Mouse (Mus musculus) hindbrain, embryonic 12.5 days (tissue): ENCODE measurements at regions not wholly inside any gene's neighbourhood (a gene's known extent, or its start where the extent isn't known, plus 50 kb on each side); places are given as distances from the start of the nearest gene placed in this dataset.
A peak's percentile ranks its signal among the peaks of the same experiment; 100 is the strongest.

Source experiments
- ATAC-seq: fragments of 200-750 bp; cut with Nextera tagmentation; 2 replicates; pipeline ENCODE4 v1.8.0; 2017; ENCODE audit warnings: moderate TSS enrichment; ENCODE audit not compliant: low FRiP score
- H3K27ac ChIP-seq: fragments of 300-500 bp; sonication (generic); 2 replicates; pipeline ENCODE4 v1.5.1; 2016; ENCODE audit warnings: mild to moderate bottlenecking
- H3K27me3 ChIP-seq: fragments of 300-500 bp; sonication (generic); 2 replicates; pipeline ENCODE4 v1.6.1; 2016; ENCODE audit warnings: mild to moderate bottlenecking
- H3K36me3 ChIP-seq: fragments of 300-500 bp; sonication (generic); 2 replicates; pipeline ENCODE4 v1.6.1; 2016; ENCODE audit warnings: mild to moderate bottlenecking
- H3K4me1 ChIP-seq: fragments of 300-500 bp; sonication (generic); 2 replicates; pipeline ENCODE4 v1.6.1; 2016
- H3K4me2 ChIP-seq: fragments of 300-500 bp; sonication (generic); replicated peaks from 2 replicates; pipeline ENCODE4 v1.6.1; 2016; ENCODE audit warnings: mild to moderate bottlenecking
- H3K4me3 ChIP-seq: fragments of 300-500 bp; sonication (generic); 2 replicates; pipeline ENCODE4 v1.5.1; 2016; ENCODE audit warnings: mild to moderate bottlenecking
- H3K9ac ChIP-seq: fragments of 300-500 bp; sonication (generic); 2 replicates; pipeline ENCODE4 v1.6.1; 2016; ENCODE audit warnings: mild to moderate bottlenecking, moderate library complexity
- H3K9me3 ChIP-seq: fragments of 300-500 bp; sonication (generic); replicated peaks from 2 replicates; pipeline ENCODE4 v1.6.1; 2016; ENCODE audit warnings: mild to moderate bottlenecking
- WGBS: fragments of 180-500 bp; shearing (Covaris S2); methylation state at CpG from one replicate; pipeline ENCODE4 v1.1.7; 2016; 5-methylcytosine and 5-hydroxymethylcytosine counted together

DNA sequence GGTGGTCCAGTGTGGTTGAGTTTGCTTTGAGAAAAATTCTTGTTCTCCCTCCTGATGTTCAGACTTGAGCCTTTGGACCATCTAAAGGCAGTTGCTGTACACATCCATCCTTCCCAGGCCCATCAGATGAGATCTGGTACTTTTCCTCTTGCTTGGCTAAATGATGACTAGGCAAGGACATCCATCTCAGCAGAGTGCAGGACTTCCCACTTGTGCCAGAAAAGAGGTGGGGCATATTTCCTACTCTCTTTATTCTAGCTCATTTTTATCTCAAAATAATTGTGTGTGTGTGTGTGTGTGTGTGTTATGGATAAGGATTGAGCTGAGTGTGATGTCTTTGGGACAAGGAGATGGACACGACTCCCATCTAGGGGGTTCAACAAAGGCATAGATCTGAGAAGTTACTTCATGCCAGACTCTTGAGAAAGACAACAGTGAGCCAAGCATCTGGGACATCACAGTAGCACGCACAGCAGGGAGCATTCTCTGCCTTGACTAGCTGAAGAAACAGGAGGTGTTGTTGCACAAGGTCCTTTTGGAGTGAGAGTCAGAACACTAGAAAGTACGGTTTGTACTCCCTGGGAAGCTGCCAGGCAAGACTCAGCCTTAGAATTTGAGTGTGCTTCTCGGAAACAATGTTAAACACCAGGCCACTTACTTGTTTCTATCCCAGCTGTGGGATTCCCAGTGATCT, 177.8 kb upstream of the Tgfbr2 start:
- 77% methylated on average over 4 of the region's 4 CpGs for WGBS

DNA sequence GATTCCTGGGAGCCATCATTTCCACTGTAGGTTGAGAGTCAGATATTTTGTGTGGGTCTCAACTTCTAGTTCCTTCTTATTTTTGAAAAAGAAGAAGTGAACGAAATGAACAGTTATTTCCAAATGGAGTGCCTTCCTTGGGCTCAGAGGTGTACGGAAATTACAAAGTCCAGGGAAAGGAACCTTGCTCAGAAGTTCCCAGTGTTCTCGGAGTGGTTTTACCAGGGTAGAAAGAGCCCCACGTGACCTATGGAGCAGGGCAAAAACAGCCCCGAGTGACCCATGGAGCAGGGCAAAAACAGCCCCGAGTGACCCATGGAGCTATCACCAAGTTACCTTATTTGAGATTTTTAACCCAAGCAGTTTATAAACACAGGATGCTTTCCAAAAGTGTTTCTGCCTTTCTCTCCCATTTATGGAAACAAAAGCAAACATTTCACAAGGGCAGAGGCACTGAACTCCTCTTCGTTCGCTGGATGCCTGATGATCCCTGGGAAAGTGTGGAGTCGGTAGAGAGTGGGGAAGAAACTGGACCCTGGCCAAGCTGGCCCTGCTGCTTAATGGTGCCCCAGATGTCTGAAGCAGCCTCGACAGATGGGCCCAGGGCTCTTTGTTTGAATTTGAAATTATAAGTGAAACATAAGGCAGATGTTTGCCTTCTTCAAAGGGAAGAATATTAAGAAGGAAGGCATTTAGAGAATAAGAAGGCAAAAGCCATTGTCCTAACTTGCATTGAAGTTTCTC, 175.8 kb upstream of the Tgfbr2 start:
- Histone ChIP-seq H3K27ac (peak overlapping the region; percentile 57), H3K9ac (no peak overlapping the region), H3K9me3 (no peaks in the 10 kb centered on the region), H3K4me3 (no peak overlapping the region), H3K4me2 (no peak overlapping the region), H3K27me3 (no peaks in the 10 kb centered on the region), H3K4me1 (0 out of 2 replicates have a peak, but pooled peaks cover 3% of the 10 kb centered on the region), H3K36me3 (no peaks in the 10 kb centered on the region)
- ATAC-seq: no peak
- WGBS: 72% methylated on average over 10 of the region's 10 CpGs

More for the DNA sequence above, 177.8 kb upstream of the Tgfbr2 start:
- H3K4me2 ChIP-seq: no peak overlapping the region
- H3K27me3 ChIP-seq: no peaks in the 10 kb centered on the region
- H3K4me1 ChIP-seq: 0 out of 2 replicates have a peak, but pooled peaks cover 3% of the 10 kb centered on the region
- H3K36me3 ChIP-seq: no peaks in the 10 kb centered on the region
- H3K9ac ChIP-seq: no peak overlapping the region
- H3K4me3 ChIP-seq: no peak overlapping the region
- no peak for ATAC-seq
- peak overlapping the region; percentile 17; the same call in 1 of the 2 replicates for H3K27ac ChIP-seq
- no peaks in the 10 kb centered on the region for H3K9me3 ChIP-seq

DNA sequence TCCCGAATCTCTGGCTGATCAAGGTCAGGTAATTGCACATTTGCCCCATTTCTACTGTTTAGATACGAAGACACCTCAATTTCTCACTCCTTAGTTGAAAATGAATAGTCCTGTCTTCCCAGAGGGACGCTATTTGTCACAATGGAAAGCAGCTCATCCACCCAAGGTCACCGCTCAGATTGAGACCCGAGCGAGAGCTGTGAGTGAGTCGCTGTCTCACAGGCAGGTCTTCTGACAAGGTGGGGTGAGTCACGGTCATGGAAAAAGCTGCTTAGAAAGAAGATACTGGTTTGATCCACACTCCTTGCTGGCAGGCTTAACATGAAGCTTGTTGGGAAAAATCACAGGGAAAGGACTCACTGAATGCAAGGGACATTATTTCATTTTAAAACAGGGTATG, 171.9 kb upstream of the Tgfbr2 start:
- Histone ChIP-seq H3K4me3 (no peak overlapping the region), H3K27me3 (no peaks in the 10 kb centered on the region), H3K4me1 (0 out of 2 replicates have a peak, but pooled peaks cover 3% of the 10 kb centered on the region), H3K4me2 (no peak overlapping the region), H3K9ac (no peak overlapping the region), H3K9me3 (no peaks in the 10 kb centered on the region), H3K27ac (no peak overlapping the region), H3K36me3 (no peaks in the 10 kb centered on the region)
- 86% methylated on average over 8 of the region's 8 CpGs for WGBS
- ATAC-seq: no peak

GRCm38 (mm10) chr9:116346495-116346894, 171.3 kb upstream of the Tgfbr2 start:
- Histone ChIP-seq H3K36me3 (no peaks in the 10 kb centered on the region), H3K9me3 (no peaks in the 10 kb centered on the region), H3K4me1 (0 out of 2 replicates have a peak, but pooled peaks cover 1% of the 10 kb centered on the region), H3K27ac (no peak overlapping the region), H3K4me3 (no peak overlapping the region), H3K9ac (no peak overlapping the region), H3K4me2 (no peak overlapping the region), H3K27me3 (no peaks in the 10 kb centered on the region)
- 82% methylated on average over 7 of the region's 7 CpGs for WGBS
- ATAC-seq: no peak

DNA sequence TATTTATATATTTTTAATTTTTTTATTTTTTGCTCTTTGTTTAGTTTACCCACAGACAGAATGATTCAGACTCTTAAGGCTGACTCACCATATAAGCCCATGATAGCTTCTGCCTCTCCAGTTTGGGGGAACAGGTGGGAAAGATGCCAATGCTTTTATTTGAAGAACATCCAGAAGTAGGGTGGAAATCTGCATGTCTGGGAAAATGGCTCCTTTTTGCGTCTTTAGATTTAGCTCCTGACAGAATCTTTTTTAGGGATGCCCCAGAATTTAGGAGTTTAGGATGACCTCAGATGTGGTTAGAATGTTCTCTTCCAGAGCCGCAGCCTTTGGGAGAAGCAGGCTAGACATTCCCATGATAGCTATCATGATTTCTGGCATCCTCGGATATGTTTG, 167.9 kb upstream of the Tgfbr2 start:
- WGBS: 92% methylated on average over 3 of the region's 3 CpGs
- H3K4me3 ChIP-seq: no peak overlapping the region
- no peak overlapping the region for H3K4me2 ChIP-seq
- H3K9ac ChIP-seq: no peak overlapping the region
- no peaks in the 10 kb centered on the region for H3K36me3 ChIP-seq
- ATAC-seq: no peak
- no peaks in the 10 kb centered on the region for H3K4me1 ChIP-seq
- H3K27me3 ChIP-seq: no peaks in the 10 kb centered on the region
- no peaks in the 10 kb centered on the region for H3K9me3 ChIP-seq
- no peak overlapping the region for H3K27ac ChIP-seq

- no peak overlapping the region for H3K9ac ChIP-seq
- H3K27ac ChIP-seq: no peak overlapping the region
- no peak for ATAC-seq
- H3K4me3 ChIP-seq: no peak overlapping the region
- no peak overlapping the region for H3K4me2 ChIP-seq
- H3K9me3 ChIP-seq: no peaks in the 10 kb centered on the region
- H3K27me3 ChIP-seq: no peaks in the 10 kb centered on the region
- no peaks in the 10 kb centered on the region for H3K4me1 ChIP-seq
- 91% methylated on average over 8 of the region's 8 CpGs for WGBS
- H3K36me3 ChIP-seq: no peaks in the 10 kb centered on the region
Observed at GRCm38 (mm10) chr9:116342446-116343085, 167.4 kb upstream of the Tgfbr2 start.

- H3K4me1 ChIP-seq: no peaks in the 10 kb centered on the region
- H3K27ac ChIP-seq: no peak overlapping the region
- H3K4me2 ChIP-seq: no peak overlapping the region
- no peaks in the 10 kb centered on the region for H3K27me3 ChIP-seq
- WGBS: 78% methylated on average over 4 of the region's 4 CpGs
- no peak for ATAC-seq
- no peaks in the 10 kb centered on the region for H3K36me3 ChIP-seq
- no peak overlapping the region for H3K4me3 ChIP-seq
- no peaks in the 10 kb centered on the region for H3K9me3 ChIP-seq
- H3K9ac ChIP-seq: no peak overlapping the region
Observed at GRCm38 (mm10) chr9:116342009-116342408, 166.8 kb upstream of the Tgfbr2 start.

DNA sequence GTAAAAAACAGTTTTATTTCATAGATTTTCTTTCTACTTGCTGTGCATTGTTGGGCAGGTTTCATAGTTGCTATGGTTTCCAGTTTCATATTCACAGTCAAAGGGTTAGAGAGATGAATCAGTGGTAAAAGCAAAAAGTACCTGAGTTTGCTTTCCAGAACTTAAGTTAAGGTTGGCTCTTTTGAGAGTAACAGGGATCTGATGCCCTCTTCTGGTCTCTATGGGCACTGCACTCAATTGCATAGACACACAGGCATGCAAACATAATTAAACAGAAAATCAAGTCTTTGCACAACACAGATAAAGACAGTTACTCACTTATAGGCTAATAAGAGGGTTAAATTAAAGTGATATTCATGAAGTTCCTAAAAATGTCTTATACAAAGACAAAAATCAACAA, 165.8 kb upstream of the Tgfbr2 start:
- H3K27me3 ChIP-seq: no peaks in the 10 kb centered on the region
- H3K36me3 ChIP-seq: no peaks in the 10 kb centered on the region
- H3K4me1 ChIP-seq: no peaks in the 10 kb centered on the region
- no peaks in the 10 kb centered on the region for H3K9me3 ChIP-seq
- H3K27ac ChIP-seq: no peak overlapping the region
- H3K9ac ChIP-seq: no peak overlapping the region
- ATAC-seq: no peak
- H3K4me3 ChIP-seq: no peak overlapping the region
- H3K4me2 ChIP-seq: no peak overlapping the region

- Histone ChIP-seq H3K9me3 (no peaks in the 10 kb centered on the region), H3K4me1 (no peaks in the 10 kb centered on the region), H3K36me3 (no peaks in the 10 kb centered on the region), H3K9ac (no peak overlapping the region), H3K4me3 (no peak overlapping the region), H3K27ac (no peak overlapping the region), H3K27me3 (no peaks in the 10 kb centered on the region), H3K4me2 (no peak overlapping the region)
- WGBS: 94% methylated on average over 5 of the region's 5 CpGs
- no peak for ATAC-seq
Observed at GRCm38 (mm10) chr9:116338729-116339100, 163.6 kb upstream of the Tgfbr2 start.

GRCm38 (mm10) chr9:116338093-116338728, 163.1 kb upstream of the Tgfbr2 start:
- Histone ChIP-seq H3K27me3 (no peaks in the 10 kb centered on the region), H3K4me3 (no peak overlapping the region), H3K9me3 (no peaks in the 10 kb centered on the region), H3K9ac (no peak overlapping the region), H3K27ac (no peak overlapping the region), H3K4me2 (no peak overlapping the region), H3K36me3 (no peaks in the 10 kb centered on the region), H3K4me1 (no peaks in the 10 kb centered on the region)
- WGBS: 82% methylated on average over 5 of the region's 5 CpGs
- no peak for ATAC-seq

DNA sequence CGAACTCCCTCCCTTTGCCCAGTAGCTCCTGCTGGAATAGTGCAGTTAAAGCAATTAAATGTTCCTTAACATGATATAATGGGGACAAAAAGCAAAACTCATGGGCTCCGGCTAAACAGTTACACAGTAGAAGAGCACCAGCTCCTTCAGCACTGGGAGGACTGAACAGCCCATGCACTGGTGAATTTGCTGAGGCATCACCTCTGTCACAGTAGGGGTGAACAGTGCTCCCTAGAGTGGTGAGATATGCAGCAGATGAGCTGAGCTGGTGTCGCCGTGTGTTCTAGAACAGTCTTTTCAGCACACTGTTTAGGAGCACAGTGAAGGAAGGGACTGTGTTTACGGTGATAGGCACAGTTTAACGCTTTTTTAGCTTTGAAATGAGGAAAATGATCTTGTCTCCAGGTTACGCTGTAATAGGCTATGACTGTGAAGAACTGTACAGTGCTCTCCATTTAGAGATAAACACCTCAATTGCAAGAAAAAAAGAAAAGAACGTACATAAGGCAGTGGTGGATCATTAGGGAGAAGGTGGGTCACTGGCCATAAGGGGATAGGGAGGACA, 162.4 kb upstream of the Tgfbr2 start:
- 90% methylated on average over 8 of the region's 8 CpGs for WGBS
- Histone ChIP-seq H3K36me3 (no peaks in the 10 kb centered on the region), H3K27me3 (no peaks in the 10 kb centered on the region), H3K4me1 (no peaks in the 10 kb centered on the region), H3K4me2 (no peak overlapping the region), H3K9me3 (no peaks in the 10 kb centered on the region), H3K27ac (no peak overlapping the region), H3K4me3 (no peak overlapping the region), H3K9ac (no peak overlapping the region)
- no peak for ATAC-seq
